Mouse (Mus musculus) splenic B cell, adult 2 months (primary cell): ENCODE measurements around the gene Eme2.

ENCODE experiments used
- DNase-seq: peaks from one replicate; pipeline ENCODE4 v3.0.0-alpha.2; 2011; ENCODE audit warnings: low read depth, low spot score
- H3K27me3 ChIP-seq: 2 replicates; pipeline ENCODE4 v1.6.1; 2012; ENCODE audit warnings: mild to moderate bottlenecking, low read length, moderate library complexity, mixed read lengths; ENCODE audit not compliant: control insufficient read depth, poor library complexity, insufficient read depth, severe bottlenecking
- H3K36me3 ChIP-seq: 2 replicates; pipeline ENCODE4 v1.6.1; 2012; ENCODE audit warnings: mild to moderate bottlenecking, low read length, moderate library complexity, mixed read lengths; ENCODE audit not compliant: control insufficient read depth, poor library complexity, insufficient read depth, severe bottlenecking

Eme2 gene

GRCm38 (mm10) chr17:24873695-24874404, 21.0 kb downstream of the Eme2 start:
- Histone ChIP-seq H3K36me3 (no peaks in the 10 kb centered on the region), H3K27me3 (no peaks in the 10 kb centered on the region)
- DNase-seq: no peak

- DNase-seq: no peak
- H3K36me3 ChIP-seq: peaks cover 5% of the 10 kb centered on the region; the same call in 1 of the 2 replicates
- no peaks in the 10 kb centered on the region for H3K27me3 ChIP-seq
Measured at GRCm38 (mm10) chr17:24867914-24868313, 27.0 kb downstream of the Eme2 start.

DNA sequence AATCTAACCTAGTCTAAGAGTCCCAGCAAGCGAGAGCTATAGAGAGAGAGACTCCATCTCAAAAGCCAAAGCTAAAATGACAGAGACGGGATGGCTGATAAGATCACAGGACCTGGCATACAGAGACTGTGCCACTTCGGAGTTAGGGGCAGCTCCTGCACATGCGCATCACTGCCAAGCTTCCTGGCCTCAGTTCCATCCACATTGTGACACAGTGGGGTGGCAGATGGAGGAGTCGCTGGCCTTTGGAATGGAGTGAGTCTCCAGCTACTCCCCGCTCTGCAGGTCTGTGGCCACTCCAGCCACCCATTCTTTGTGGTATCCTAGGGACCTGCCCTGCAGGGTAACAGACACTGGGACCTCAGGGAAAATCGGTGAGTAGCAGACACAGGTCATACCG, 29.1 kb downstream of the Eme2 start, which contains the start of gene Igfals:
Igfals (plus strand) TSS at position 222 of the 400 bp plus-strand sequence.
- no peak for DNase-seq
- Histone ChIP-seq H3K27me3 (no peaks in the 10 kb centered on the region), H3K36me3 (peaks cover 8% of the 10 kb centered on the region; the same call in 1 of the 2 replicates)

DNA sequence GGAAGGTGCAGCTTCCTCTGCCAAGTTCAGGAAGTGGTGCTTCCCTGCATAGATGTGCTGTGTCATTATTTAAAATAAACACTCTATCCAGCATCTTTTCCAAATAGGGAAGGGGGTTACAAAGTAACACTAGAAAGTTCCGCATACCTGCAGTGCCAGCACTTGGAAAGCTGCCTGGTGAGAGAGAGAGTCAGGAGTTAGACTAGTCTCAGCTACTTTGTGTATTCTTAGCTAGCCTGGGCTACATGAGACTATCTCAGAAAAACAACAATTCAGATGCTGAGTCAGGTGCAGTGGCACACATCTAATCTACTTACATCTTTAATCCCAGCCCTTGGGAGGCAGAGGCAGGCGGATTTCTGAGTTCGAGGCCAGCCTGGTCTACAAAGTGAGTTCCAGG, 33.1 kb downstream of the Eme2 start:
- peaks cover 10% of the 10 kb centered on the region for H3K36me3 ChIP-seq
- no peaks in the 10 kb centered on the region for H3K27me3 ChIP-seq
- DNase-seq: no peak

DNA sequence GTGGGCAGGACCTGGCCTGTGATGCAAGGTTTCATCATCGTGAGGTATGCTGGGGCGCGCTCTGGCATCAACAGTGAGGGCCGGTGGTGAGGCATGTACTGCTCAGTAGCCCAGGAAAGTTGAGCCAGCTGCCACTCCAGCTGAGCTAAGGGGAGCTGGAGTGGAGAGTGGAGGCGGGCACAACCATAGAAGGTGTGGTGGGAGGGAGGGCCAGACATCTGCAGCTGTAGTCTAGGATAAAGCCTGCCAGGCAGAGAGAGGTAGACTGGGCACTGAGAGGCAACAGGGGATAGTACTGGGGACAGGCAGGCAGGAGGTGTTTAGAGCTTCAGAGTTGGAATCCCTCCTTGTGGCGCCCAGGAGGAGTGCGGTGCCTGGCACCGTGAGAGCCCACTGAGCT, 34.8 kb downstream of the Eme2 start:
- Histone ChIP-seq H3K36me3 (peaks cover 10% of the 10 kb centered on the region), H3K27me3 (no peaks in the 10 kb centered on the region)
- no peak for DNase-seq

DNA sequence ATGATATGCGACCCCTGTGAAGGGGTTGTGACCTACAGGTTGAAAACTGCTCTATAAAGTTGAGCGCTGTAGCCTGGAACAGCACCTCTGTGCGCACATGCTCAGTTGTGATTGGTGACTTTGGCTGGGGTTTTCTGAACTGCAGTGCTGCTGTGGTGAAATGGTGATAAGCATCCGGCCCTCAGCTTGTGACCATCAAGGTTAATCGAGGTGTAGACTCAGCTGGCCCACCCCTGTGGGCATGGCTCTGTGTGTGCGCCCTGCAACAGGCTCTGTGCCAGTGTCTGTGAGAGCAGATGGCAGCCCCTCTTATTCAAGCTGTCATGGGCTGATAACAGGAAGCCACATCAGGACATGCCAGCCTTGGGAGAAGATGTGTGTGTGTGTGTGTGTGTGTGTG, 35.9 kb downstream of the Eme2 start:
- DNase-seq: no peak
- H3K27me3 ChIP-seq: no peaks in the 10 kb centered on the region
- H3K36me3 ChIP-seq: peaks cover 14% of the 10 kb centered on the region

- Histone ChIP-seq H3K36me3 (peaks cover 15% of the 10 kb centered on the region), H3K27me3 (no peaks in the 10 kb centered on the region)
- DNase-seq: no peak
Measured at GRCm38 (mm10) chr17:24857831-24858470, 36.9 kb downstream of the Eme2 start.

GRCm38 (mm10) chr17:24856589-24856988, 38.3 kb downstream of the Eme2 start:
- DNase-seq: no peak
- Histone ChIP-seq H3K36me3 (peaks cover 12% of the 10 kb centered on the region), H3K27me3 (no peaks in the 10 kb centered on the region)

DNA sequence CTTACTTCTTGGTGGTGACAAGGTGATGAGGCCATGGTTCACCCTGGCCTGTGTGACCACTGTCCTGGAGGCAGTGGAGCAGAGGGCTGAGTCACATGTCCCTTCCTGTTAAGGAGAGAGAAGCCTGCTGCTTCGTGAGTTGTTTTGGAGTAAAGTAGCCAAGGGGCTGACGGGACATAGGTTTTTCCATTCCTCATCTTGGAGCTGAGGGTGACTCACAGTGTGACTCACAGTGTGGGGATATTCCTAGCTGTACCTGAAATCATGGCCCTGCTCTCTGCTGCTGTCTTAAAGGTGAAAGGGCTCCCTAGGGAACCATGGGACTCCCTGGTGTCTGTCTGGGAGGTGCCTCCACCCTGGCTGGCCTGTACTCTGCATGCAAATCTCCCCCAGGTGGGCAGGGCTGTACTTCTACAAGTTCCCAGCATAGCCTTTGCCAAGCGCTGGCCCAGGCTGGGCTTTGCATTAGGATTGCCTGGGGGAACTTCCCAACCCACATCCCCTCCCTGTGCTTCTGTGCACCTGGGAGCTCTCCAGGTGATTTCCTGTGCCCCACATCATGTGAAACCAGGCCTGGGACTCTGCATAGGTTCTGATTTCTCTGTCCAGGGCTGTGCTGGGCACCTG, 38.9 kb downstream of the Eme2 start:
- Histone ChIP-seq H3K27me3 (no peaks in the 10 kb centered on the region), H3K36me3 (peaks cover 12% of the 10 kb centered on the region)
- DNase-seq: no peak

GRCm38 (mm10) chr17:24851381-24852125, 43.3 kb downstream of the Eme2 start:
- DNase-seq: no peak
- Histone ChIP-seq H3K36me3 (peaks cover 7% of the 10 kb centered on the region), H3K27me3 (no peaks in the 10 kb centered on the region)

- DNase-seq: no peak
- Histone ChIP-seq H3K27me3 (no peaks in the 10 kb centered on the region), H3K36me3 (peaks cover 7% of the 10 kb centered on the region)
Measured at GRCm38 (mm10) chr17:24850773-24851127, 44.1 kb downstream of the Eme2 start.

DNA sequence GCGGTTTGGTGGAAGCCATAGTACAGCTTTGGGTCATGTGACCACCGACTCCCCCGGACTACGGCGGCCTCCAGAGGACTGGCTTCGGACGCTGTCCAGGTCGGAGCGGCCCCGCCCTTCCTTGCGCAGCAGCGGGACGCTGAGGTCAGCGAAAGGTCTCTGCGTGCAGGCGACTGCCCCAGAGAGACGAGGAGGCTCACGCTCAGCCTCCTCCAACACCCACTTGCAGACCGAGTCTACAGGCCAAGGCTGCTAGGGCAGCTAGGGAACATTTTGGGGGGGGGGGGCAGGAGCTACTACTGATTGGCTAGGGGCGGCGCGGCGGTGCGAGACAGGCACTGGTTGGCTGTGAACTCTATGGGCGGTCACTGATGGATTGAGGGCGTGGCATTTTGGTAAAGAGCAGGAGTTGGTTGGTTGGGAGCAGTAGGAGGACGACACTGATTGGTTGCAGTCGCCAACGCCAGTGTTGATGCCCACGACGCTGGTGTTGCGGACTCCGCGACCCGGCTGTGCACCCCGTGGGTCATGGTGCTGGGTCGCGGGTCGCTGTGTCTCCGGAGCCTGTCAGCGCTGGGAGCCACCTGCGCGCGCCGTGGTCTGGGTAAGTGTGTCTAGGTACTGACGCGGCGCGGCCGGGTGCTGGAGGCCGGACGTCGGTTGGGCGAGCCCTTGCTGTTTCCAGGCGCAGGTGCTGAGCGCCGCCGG, 44.7 kb downstream of the Eme2 start, which contains the start of gene Fahd1:
Fahd1 (minus strand) TSS at position 300 of the 708 bp plus-strand sequence.
- H3K36me3 ChIP-seq: peaks cover 7% of the 10 kb centered on the region
- peaks cover under 1% of the 10 kb centered on the region; the same call in 1 of the 2 replicates for H3K27me3 ChIP-seq
- peak; percentile 98 for DNase-seq

DNA sequence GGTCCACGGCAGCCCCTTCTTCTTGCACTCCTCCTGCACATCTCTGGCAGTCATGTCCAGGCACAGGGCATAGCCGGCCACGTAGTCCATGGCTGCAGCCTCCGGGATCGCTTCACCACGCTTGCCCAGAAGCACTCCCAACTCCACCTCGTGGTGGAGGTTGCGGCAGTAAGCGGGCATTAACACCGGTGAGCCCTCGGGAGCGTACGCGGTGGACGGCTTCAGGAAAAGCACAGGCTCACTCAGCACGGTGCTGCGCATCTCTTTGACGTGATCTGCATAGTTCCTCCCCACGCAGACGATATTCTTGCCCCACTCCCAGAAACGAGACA, 45.2 kb downstream of the Eme2 start:
- Histone ChIP-seq H3K27me3 (peaks cover 2% of the 10 kb centered on the region; the same call in 1 of the 2 replicates), H3K36me3 (peaks cover 7% of the 10 kb centered on the region)
- no peak for DNase-seq

GRCm38 (mm10) chr17:24848600-24849031, 46.3 kb downstream of the Eme2 start:
- DNase-seq: no peak
- Histone ChIP-seq H3K27me3 (peaks cover 2% of the 10 kb centered on the region; the same call in 1 of the 2 replicates), H3K36me3 (peaks cover 2% of the 10 kb centered on the region)
